Mouse (Mus musculus) liver (tissue): ENCODE data around the gene Rcc1.
"Not testable (repeated sequence)": the region's sequence is repeated elsewhere in the genome, so short reads cannot be mapped to it uniquely, and the experiment has no call there.

Experiments
- DNase-seq: peaks from one replicate; pipeline ENCODE4 v3.0.0-alpha.2; 2020; ENCODE audit warnings: mixed read lengths

The Rcc1 gene

DNA sequence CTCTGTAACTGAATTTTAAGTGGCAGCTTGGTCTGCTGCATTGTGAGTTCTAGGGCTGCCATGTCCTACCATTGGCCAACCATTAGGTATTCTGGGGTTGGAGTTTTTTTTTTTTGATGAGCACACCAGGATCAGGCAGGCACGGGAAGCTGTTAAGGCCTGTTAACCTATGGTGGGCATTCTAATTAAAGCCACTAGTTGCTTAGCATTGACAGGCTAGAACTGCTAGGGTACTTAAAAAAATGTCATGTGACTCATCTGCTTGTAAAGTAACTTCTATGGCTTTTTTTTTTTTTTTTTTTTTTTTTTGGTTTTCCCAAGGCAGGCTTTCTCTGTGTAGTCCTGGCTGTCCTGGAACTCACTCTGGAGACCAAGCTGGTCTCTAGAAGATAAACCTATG, 42.2 kb downstream of the Rcc1 start:
- DNase-seq: no peak

DNA sequence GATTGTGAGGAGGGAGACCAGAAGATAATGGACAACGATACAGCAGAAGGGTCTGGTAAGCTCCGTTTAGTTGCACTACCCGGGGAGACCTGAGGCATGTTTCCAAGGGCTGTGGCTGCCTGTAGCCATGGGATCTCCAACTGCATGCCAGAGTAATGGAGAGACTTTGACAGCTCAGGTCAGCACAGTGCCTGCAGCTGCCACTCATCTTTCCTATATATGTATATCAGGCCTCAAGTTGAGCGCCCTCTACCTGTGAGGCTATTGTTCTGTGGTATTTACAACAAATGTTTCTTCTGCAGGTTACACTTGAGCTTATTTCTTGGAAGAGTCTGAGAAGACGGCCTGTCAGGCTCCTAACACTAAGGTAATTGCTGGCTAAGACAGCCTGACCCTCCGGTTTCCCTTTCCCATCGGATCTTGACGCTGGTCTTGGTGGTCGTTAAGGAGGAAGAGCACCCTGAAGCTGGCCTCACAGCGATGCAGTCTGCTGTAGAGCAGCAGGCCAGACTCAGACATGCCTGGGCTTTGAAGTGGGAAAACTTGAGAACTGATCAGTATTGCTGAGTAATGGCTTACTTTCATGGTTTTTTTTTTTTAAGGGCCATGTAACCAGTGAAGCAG, 43.4 kb downstream of the Rcc1 start:
- peak; percentile 64 for DNase-seq

GRCm38 (mm10) chr4:132309140-132309848, 44.1 kb downstream of the Rcc1 start:
- peak; percentile 61 for DNase-seq

DNA sequence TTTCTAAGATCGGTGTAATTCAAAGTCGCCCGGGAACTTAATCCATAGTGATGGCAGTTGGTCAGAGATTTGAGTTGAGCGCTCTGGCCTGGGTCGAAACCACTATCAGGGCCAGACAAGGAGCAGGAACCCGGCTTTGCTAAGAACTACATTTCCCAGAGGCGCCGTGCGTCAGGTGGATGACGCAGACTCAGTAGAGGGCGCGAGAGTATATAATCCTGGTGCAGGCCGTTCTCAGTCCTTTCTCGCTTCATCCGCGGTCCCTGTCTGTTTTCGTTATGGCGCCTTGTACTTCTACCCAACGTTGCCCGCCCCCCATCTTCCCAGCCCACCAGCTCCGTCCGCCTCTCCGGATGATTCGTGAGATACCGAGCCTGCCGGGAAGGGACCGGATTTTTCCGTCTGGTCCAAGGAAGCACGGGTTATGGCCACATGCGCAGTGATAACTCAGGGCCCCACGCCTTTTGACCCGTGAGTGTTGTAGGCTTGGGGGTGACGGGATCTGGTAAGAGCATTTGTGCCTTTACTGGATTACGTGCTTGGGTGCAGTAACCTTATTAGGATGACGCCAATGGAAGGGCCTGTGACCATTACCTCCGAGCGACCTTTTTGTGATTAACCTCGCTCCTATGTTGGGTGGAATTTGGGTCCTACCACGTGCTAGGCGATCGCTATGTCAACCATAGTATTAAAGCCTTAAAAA, 44.8 kb downstream of the Rcc1 start:
- DNase-seq: peak; percentile 90

GRCm38 (mm10) chr4:132306004-132306403, 47.4 kb downstream of the Rcc1 start:
- no peak for DNase-seq

DNA sequence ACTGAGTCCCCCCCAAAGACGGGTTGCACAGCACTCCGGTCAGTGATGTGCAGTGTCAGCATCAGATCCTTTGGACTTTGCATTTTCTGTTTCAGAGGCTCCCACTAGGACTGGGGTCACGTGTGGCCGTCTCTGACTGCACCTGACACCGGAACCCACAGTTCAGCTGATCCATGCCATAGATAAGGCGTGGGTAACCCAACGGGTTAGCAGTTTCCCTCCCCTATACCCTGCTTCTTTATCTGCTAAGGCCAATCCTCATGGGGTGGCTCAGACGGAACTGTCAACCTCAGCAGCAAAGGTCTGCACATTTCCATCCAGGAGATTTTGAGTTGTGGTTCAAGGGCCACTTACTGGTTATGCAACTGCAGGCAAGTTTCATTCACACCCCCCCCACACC, 48.1 kb downstream of the Rcc1 start:
- peak; percentile 12 for DNase-seq

- not testable (repeated sequence) for DNase-seq
Observed at GRCm38 (mm10) chr4:132303484-132303883, 49.9 kb downstream of the Rcc1 start.

GRCm38 (mm10) chr4:132302939-132303479, 50.4 kb downstream of the Rcc1 start, which contains the start of gene Rab42:
TSS of gene Rab42 (minus strand) at chr4:132303385.
- DNase-seq: peak; percentile 80

GRCm38 (mm10) chr4:132301965-132302938, 51.2 kb downstream of the Rcc1 start:
- no peak for DNase-seq

DNA sequence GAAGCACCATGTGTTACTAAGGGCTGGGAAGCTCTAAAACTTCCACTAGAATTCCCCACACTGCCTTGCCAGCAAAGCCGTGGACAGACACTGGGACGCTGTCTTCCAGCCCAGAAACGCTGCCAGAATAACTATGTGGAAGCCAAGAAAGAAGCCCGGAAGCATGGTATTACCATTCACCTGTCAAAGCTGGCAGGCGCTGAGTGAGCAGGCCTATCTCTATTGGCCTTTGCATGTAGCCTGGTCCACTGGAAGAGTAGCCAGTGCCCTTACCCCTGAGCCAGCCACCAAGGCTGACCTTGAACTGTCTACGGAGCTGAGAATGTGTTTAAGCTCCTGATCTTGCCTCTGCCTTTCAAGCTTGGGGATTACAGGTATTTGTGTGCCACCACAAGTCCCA, 51.9 kb downstream of the Rcc1 start:
- DNase-seq: no peak

- no peak for DNase-seq
Observed at GRCm38 (mm10) chr4:132299849-132300248, 53.6 kb downstream of the Rcc1 start.

- no peak for DNase-seq
Observed at GRCm38 (mm10) chr4:132295696-132296390, 57.6 kb downstream of the Rcc1 start.

- no peak for DNase-seq
Observed at GRCm38 (mm10) chr4:132293682-132294240, 59.6 kb downstream of the Rcc1 start.

DNA sequence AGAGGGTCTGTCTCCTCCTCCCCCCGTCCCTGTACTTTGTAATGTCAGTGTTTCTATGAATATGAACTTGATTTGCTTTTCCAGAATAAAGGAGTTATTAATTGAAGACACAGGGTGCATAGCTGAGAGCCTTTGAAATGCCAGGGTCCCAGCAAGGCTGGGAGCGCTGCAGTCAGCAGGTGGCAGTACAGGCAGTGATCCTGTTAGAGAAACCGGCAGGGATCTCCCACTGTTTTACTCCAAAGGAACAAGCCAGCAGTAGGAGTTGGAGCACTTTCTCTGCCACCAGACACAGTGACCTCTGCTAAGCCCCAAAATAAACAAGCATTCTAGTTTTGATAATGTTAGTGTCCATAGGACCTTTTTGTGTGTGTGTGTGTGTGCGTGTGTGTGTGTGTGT, 60.4 kb downstream of the Rcc1 start:
- DNase-seq: no peak

GRCm38 (mm10) chr4:132291624-132292335, 61.6 kb downstream of the Rcc1 start:
- DNase-seq: no peak

DNA sequence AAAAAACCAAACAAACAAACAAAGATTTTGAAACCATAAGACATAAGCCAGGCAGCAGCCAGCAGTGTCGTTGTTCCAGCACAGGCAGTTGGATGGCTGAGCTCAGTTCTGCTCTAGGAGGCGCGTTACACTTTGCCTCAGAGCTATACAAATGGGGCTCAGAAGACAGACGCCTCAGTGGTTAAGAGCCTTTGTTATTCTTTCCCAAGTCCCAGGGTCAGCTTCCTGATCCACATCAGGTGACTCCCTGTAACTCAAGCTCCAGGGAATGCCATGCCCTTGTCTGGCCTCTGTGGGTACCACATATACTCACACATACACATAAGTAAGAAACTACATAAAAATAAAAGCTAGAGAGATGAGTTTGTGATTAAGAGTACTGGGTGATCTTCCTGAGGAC, 62.3 kb downstream of the Rcc1 start:
- no peak for DNase-seq

GRCm38 (mm10) chr4:132288840-132289239, 64.6 kb downstream of the Rcc1 start:
- DNase-seq: not testable (repeated sequence)
